Mouse (Mus musculus): ENCODE measurements at regions not wholly inside any gene's neighbourhood (a gene's known extent, or its start where the extent isn't known, plus 50 kb on each side); places are given as distances from the start of the nearest gene placed in this dataset.

DNA sequence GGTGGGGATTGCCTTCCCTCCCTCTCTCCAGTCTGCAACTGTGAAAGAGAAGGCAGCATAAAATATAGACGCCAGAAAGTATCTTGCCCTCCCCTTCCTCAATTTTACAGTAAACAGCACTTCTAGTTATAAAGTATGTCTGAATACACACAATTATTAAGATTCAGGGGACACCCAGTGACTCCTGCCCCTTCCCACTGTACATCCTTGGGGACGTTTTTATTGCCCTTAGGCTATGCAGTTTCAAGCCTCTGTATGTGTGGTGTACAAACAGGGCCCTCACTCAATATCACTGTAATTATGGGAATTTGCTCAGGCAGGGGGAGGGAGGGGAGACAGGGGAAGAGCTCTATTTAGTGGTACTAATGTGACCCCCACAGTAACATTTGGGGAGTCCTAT is 519.6 kb upstream of the Sall1 start:
- no peaks in the 10 kb centered on the region for H3K27me3 ChIP-seq (replicated peaks)
- no peak for ATAC-seq (ENCODE audit: insufficient read depth, low FRiP score, low read depth)
- H3K9me3 ChIP-seq, result no peaks in the 10 kb centered on the region
- H3K4me2 ChIP-seq, result no peak overlapping the region
- H3K36me3 ChIP-seq, result no peaks in the 10 kb centered on the region
- no peak overlapping the region for H3K4me3 ChIP-seq (replicated peaks)
- H3K4me1 ChIP-seq, result no peaks in the 10 kb centered on the region
- 32% methylated on average over 2 of the region's 2 CpGs for WGBS
- no peak overlapping the region for H3K27ac ChIP-seq
- no peak overlapping the region for H3K9ac ChIP-seq

DNA sequence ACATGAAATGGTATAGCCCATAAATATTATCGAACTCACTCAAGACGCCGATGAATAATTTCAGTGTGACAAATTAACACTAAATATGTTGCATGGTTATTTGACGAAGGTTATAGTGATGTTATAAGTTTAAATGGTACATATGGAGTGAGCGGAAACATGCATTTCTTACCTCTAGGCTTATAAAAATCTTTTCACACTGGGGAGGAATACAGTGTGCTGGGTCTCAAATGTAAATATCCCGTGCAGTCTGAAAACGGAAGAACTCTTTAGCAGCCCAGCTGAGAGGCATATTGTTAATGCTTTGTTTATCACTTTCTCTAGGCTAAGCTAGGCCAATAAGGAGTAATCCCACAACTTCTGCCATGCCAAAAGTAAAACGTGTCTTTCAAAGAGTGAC is 518.6 kb upstream of the Sall1 start:
- no peaks in the 10 kb centered on the region for H3K4me1 ChIP-seq
- no peaks in the 10 kb centered on the region for H3K36me3 ChIP-seq
- no peak overlapping the region for H3K4me2 ChIP-seq
- no peaks in the 10 kb centered on the region for H3K27me3 ChIP-seq (replicated peaks)
- H3K9ac ChIP-seq, result no peak overlapping the region
- no peak overlapping the region for H3K27ac ChIP-seq
- H3K4me3 ChIP-seq (replicated peaks), result no peak overlapping the region
- H3K9me3 ChIP-seq, result no peaks in the 10 kb centered on the region
- 46% methylated on average over 8 of the region's 8 CpGs for WGBS
- no peak for ATAC-seq (ENCODE audit: insufficient read depth, low FRiP score, low read depth)

DNA sequence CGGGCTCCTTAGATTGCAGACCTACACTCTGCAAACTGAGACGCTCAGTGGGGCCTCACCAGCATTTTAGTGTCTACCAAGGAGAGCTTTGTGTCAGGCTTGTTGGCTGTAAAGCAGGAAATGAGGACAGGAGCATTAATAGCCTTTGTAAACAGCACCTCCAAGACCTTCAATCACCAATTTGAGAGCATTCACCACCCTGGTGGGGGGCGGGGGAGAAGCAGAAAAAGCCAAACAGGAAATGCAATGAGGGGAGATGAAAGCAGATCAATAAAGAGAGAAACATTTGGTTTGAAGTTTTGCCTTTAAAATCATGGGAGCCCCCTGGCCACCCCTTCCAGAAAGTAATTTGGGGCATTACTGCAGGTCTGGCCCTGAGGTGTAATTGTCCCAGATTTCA is 497.3 kb upstream of the Sall1 start:
- H3K36me3 ChIP-seq, result no peaks in the 10 kb centered on the region
- no peak overlapping the region for H3K27ac ChIP-seq
- H3K4me3 ChIP-seq (replicated peaks), result no peak overlapping the region
- H3K9ac ChIP-seq, result no peak overlapping the region
- no peaks in the 10 kb centered on the region for H3K9me3 ChIP-seq
- 34% methylated on average over 3 of the region's 3 CpGs for whole genome bisulfite sequencing
- no peaks in the 10 kb centered on the region; the same call in 1 of the 2 replicates for H3K27me3 ChIP-seq (replicated peaks)
- ATAC-seq (ENCODE audit: insufficient read depth, low FRiP score, low read depth), result no peak
- H3K4me2 ChIP-seq, result no peak overlapping the region
- no peaks in the 10 kb centered on the region for H3K4me1 ChIP-seq

DNA sequence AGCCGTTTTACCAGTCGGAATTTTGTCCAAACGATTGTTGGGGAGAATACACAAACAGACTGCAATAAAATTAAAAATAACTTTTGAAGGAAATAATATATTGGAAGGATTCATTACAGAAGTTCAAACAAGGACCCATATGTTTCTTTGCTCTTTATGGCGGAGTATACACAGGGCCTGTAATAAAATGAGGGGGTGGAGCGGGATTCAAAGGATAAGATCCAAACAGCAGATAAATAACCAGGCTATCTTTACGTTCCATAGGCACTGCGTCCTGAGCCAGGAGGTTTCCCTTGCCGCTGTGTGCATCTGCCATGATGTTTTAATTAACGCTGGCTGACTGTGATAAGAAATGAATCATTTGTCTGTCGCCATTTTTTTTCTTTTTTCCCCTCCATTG is 490.6 kb upstream of the Sall1 start:
- H3K4me2 ChIP-seq, result no peak overlapping the region

DNA sequence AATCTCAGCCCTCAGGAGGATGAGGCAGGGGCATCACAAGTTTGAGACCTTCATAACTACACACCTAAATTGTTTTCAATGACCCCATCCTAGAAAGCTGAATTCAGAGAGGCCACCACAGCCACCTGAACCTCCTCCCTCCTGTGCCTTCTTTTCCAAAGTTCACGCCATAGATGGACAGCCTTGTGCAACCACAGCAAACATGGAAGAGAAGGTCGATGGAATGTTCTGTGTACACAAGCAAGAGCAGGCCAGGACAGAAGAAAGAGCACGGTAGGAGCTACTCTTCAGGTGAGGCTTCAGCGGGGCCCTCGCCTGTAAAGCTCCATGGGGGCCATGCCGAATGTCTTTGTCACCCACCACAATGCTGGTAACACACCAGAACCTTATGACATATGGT is 481.1 kb upstream of the Sall1 start:
- no peaks in the 10 kb centered on the region for H3K4me1 ChIP-seq
- no peak for ATAC-seq (ENCODE audit: insufficient read depth, low FRiP score, low read depth)
- no peaks in the 10 kb centered on the region for H3K9me3 ChIP-seq
- H3K36me3 ChIP-seq, result no peaks in the 10 kb centered on the region
- WGBS, result 74% methylated on average over 6 of the region's 6 CpGs
- no peak overlapping the region for H3K4me2 ChIP-seq
- no peaks in the 10 kb centered on the region for H3K27me3 ChIP-seq (replicated peaks)
- no peak overlapping the region for H3K9ac ChIP-seq
- H3K27ac ChIP-seq, result no peak overlapping the region
- H3K4me3 ChIP-seq (replicated peaks), result no peak overlapping the region

More for the DNA sequence above, 490.6 kb upstream of the Sall1 start:
- no peak for ATAC-seq (ENCODE audit: insufficient read depth, low FRiP score, low read depth)
- Histone ChIP-seq H3K4me3 (replicated peaks) (no peak overlapping the region), H3K4me1 (no peaks in the 10 kb centered on the region), H3K27ac (no peak overlapping the region), H3K9me3 (no peaks in the 10 kb centered on the region), H3K27me3 (replicated peaks) (no peaks in the 10 kb centered on the region), H3K36me3 (no peaks in the 10 kb centered on the region), H3K9ac (no peak overlapping the region)
- WGBS, result 50% methylated on average over 10 of the region's 10 CpGs

DNA sequence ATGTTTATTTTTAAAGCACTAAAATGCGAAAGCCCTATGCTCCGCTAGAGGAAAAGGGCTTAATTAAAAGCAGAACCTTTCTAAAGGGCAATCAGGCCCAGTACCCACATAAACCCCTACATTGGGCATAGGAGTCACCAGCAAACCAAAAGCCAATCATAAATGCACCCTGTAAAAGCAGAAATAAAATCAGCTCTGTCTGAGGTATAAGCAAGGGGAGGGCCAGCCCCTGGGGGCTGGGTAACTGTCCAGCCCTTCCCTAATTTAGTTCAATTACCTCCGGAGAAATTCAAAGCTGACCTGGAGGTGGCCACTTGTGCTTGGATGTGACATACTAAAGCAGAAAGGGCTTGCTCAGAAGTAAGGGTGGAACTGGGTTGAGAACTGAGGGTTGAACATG is 479.4 kb upstream of the Sall1 start:
- Histone ChIP-seq H3K9me3 (no peaks in the 10 kb centered on the region), H3K27ac (no peak overlapping the region), H3K27me3 (replicated peaks) (no peaks in the 10 kb centered on the region), H3K4me1 (no peaks in the 10 kb centered on the region), H3K36me3 (no peaks in the 10 kb centered on the region), H3K4me3 (replicated peaks) (no peak overlapping the region), H3K9ac (no peak overlapping the region), H3K4me2 (no peak overlapping the region)
- no peak for ATAC-seq (ENCODE audit: insufficient read depth, low FRiP score, low read depth)
- WGBS, result 78% methylated on average over 3 of the region's 3 CpGs

DNA sequence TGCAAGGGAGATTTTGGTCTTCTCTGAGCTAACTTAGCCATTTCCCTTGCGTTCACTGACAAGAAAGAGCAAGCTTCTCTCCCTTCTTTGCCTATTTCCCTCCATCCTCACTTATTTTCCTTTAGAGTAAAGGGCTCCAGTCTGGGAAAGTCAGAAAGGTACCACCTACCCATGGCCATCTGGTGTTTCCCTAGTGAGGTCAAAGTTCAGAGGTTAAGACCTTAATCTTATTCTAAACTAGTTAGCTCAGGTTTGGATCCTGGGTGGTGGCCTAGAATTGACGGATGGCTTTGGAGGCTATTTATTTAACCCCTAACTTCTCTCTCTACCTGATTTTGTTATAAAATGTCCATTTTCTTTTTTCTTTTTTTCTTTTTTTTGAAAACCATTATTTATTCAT is 472.6 kb upstream of the Sall1 start:
- Histone ChIP-seq H3K27me3 (replicated peaks) (no peaks in the 10 kb centered on the region), H3K4me2 (no peak overlapping the region), H3K4me3 (replicated peaks) (no peak overlapping the region), H3K9me3 (no peaks in the 10 kb centered on the region), H3K27ac (no peak overlapping the region), H3K36me3 (no peaks in the 10 kb centered on the region), H3K4me1 (no peaks in the 10 kb centered on the region), H3K9ac (no peak overlapping the region)
- no peak for ATAC-seq (ENCODE audit: insufficient read depth, low FRiP score, low read depth)
- 45% methylated on average over 2 of the region's 2 CpGs for WGBS

DNA sequence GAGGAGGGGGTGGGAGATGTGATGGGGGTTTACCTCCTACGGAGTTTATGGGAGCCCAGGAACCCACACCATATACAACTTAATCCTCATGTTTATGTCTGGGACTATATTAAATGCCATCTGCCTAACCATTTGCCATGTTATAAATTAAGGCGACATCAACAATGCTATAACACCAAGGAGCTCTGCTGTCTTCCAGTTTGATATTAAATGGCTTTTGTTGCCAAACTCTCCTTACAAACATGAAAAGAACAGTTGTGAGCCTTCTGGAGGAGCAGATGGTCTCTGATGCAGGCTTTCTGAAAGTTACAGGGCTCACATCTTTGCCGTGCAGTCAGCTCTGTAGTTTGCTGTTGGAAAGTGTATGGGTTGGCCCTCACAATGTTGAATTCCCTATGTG is 470.3 kb upstream of the Sall1 start:
- 51% methylated on average over 3 of the region's 3 CpGs for WGBS
- no peak overlapping the region for H3K4me3 ChIP-seq (replicated peaks)
- no peak for ATAC-seq (ENCODE audit: insufficient read depth, low FRiP score, low read depth)
- no peak overlapping the region for H3K9ac ChIP-seq
- no peak overlapping the region for H3K4me2 ChIP-seq
- H3K27me3 ChIP-seq (replicated peaks), result no peaks in the 10 kb centered on the region
- H3K9me3 ChIP-seq, result no peaks in the 10 kb centered on the region
- no peaks in the 10 kb centered on the region for H3K4me1 ChIP-seq
- no peak overlapping the region for H3K27ac ChIP-seq
- no peaks in the 10 kb centered on the region for H3K36me3 ChIP-seq

DNA sequence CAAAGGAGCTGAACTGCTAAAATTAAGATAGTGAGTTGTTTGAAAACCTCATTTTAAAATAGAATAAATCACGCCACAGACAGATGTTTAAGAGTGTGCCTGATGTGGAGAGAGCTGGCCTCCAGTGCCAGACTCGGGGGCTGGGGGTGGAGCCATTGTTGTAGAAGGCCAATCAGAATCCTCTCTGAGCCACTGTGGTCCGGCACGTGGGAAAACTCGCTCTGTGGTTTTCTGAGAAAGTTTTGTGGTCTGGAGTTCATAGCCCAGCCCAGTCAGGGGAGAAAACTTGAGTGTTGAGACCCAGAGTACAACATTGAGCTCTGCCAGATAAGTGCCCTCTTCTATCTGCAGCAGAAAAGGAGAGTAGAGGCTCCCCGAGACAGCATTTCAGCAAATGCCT is 463.7 kb upstream of the Sall1 start:
- no peak overlapping the region for H3K9ac ChIP-seq
- H3K4me2 ChIP-seq, result no peak overlapping the region
- H3K4me1 ChIP-seq, result no peaks in the 10 kb centered on the region
- H3K4me3 ChIP-seq (replicated peaks), result no peak overlapping the region
- no peaks in the 10 kb centered on the region for H3K9me3 ChIP-seq
- no peaks in the 10 kb centered on the region for H3K27me3 ChIP-seq (replicated peaks)
- ATAC-seq (ENCODE audit: insufficient read depth, low FRiP score, low read depth), result no peak
- H3K36me3 ChIP-seq, result no peaks in the 10 kb centered on the region
- no peak overlapping the region for H3K27ac ChIP-seq
- WGBS, result 46% methylated on average over 6 of the region's 6 CpGs

DNA sequence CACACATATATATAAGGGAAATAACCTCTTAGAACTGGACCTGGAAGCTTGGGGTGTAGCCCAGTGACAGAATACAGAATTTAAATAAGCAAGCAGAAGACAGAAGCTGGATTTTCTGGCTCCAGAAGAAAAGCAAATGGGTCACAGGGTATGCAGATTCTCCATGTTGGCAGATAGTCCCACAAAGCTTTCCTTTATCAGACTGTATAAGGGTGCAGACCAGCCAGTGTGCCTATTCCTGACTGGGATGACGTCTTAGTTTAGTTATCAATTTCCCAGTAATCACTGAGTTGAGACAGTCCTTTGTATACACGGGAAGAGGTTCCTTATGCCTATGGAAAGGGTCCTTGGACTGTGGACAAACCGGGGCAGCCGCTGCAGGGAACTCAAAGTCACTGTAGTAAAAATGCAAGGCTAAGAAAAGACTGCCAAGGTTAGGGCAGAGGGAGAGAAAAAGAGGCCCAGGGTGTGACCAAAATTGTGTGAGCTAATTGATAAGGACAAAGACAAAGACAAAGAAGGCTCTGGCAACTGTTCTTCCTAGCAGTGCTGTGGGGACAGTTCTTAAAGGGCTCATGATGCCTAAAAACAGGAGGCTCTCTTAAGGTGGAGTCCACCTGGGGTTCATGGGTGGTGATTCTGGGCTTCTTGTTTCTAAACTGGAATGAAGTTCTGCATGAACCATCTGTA is 459.7 kb upstream of the Sall1 start:
- H3K4me2 ChIP-seq, result no peak overlapping the region
- no peaks in the 10 kb centered on the region for H3K4me1 ChIP-seq
- H3K9me3 ChIP-seq, result no peaks in the 10 kb centered on the region
- H3K4me3 ChIP-seq (replicated peaks), result no peak overlapping the region
- H3K9ac ChIP-seq, result no peak overlapping the region
- no peaks in the 10 kb centered on the region for H3K27me3 ChIP-seq (replicated peaks)
- no peak overlapping the region for H3K27ac ChIP-seq
- no peaks in the 10 kb centered on the region for H3K36me3 ChIP-seq
- no peak for ATAC-seq (ENCODE audit: insufficient read depth, low FRiP score, low read depth)
- WGBS, result 49% methylated on average over 4 of the region's 4 CpGs

DNA sequence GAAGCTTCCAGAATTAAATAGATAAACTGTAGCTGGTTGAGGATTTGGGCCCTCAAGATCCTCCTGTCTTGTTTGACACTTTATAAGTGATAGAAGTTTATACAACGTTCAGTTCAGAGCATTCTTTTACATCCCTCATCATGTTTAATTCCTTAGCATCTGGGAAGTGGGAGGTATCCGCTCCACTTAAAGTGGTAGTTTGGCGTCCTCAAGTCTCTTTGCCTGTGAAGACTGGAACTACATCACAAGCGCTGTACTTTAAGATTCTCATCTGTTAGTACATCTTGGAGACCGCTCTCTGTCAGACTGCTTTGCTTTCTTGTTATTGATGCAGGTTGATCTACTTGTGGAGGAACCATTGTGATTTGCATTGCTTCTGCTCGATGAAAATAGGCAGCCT is 459.1 kb upstream of the Sall1 start:
- Histone ChIP-seq H3K4me1 (no peaks in the 10 kb centered on the region), H3K4me2 (no peak overlapping the region), H3K9ac (no peak overlapping the region), H3K27me3 (replicated peaks) (no peaks in the 10 kb centered on the region), H3K36me3 (no peaks in the 10 kb centered on the region), H3K9me3 (no peaks in the 10 kb centered on the region), H3K4me3 (replicated peaks) (no peak overlapping the region), H3K27ac (no peak overlapping the region)
- WGBS, result 74% methylated on average over 6 of the region's 6 CpGs
- no peak for ATAC-seq (ENCODE audit: insufficient read depth, low FRiP score, low read depth)

DNA sequence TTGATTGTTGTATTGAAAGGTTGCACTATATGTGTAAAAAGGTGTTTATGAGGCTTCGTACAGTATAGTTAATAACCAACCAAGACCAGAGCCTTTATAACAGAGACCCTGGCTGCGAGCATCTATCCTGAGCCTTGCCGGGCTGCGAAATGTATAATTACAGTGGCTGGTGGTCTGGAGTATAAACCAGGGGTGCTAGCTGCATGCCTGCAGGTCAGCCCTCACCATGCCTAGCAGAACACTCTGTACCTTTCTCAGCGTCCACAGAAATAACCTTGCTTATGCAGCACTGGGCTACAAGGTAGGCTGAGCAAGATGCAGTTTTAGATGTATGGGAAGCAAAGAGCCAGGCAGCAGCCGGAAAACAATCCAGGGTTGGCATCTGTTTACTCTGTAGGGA is 457.8 kb upstream of the Sall1 start:
- Histone ChIP-seq H3K4me2 (no peak overlapping the region), H3K27ac (no peak overlapping the region), H3K27me3 (replicated peaks) (no peaks in the 10 kb centered on the region), H3K9me3 (no peaks in the 10 kb centered on the region), H3K9ac (no peak overlapping the region), H3K36me3 (no peaks in the 10 kb centered on the region), H3K4me3 (replicated peaks) (no peak overlapping the region), H3K4me1 (no peaks in the 10 kb centered on the region)
- 81% methylated on average over 6 of the region's 6 CpGs for WGBS
- ATAC-seq (ENCODE audit: insufficient read depth, low FRiP score, low read depth), result no peak

DNA sequence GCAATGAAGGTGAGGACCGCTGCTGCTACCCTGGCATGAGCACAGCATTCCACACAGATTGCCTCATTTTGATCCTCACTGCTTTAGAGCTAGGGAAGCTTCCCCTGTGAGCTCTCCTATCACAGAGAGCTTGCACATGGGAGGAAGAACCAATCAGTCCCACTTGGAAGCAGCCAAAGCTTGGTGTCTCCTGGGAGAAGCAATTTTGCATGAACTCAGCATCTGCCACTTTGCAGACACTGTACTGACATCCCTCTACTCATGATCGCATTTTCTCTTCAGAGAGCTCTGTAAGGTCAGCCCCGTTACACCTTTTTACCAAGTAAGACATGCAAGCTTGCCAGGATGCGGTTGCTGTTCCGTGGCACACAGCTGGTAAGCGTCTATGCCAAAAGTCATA is 455.9 kb upstream of the Sall1 start:
- H3K4me3 ChIP-seq (replicated peaks), result no peak overlapping the region
- WGBS, result 79% methylated on average over 6 of the region's 6 CpGs
- no peaks in the 10 kb centered on the region for H3K4me1 ChIP-seq
- H3K27ac ChIP-seq, result no peak overlapping the region
- no peaks in the 10 kb centered on the region for H3K27me3 ChIP-seq (replicated peaks)
- no peaks in the 10 kb centered on the region for H3K9me3 ChIP-seq
- H3K4me2 ChIP-seq, result no peak overlapping the region
- no peaks in the 10 kb centered on the region for H3K36me3 ChIP-seq
- no peak for ATAC-seq (ENCODE audit: insufficient read depth, low FRiP score, low read depth)
- H3K9ac ChIP-seq, result no peak overlapping the region

Measured in stomach, embryonic 15.5 days (tissue).